Mouse (Mus musculus) G1E (cell line): ENCODE measurements around the gene Tnrc18. TPM values are rescaled to one million over a fixed set of nuclear protein-coding genes. Genes with fewer than 3 reads are reported as not detected.

Experiments
- ATAC-seq: 2 replicates; pipeline ENCODE4 v1.8.0; 2016; ENCODE audit warnings: mild to moderate bottlenecking; ENCODE audit not compliant: insufficient number of reproducible peaks, poor library complexity, low FRiP score, severe bottlenecking; ENCODE audit errors: extremely low read depth
- DNase-seq: peaks from one replicate; pipeline ENCODE4 v3.0.0; 2012; ENCODE audit warnings: low spot score
- H3K27me3 ChIP-seq: 2 replicates; pipeline ENCODE4 v1.6.1; 2012; ENCODE audit warnings: mild to moderate bottlenecking, low read length, inconsistent platforms; ENCODE audit not compliant: insufficient read depth
- H3K36me3 ChIP-seq: replicated peaks from 2 replicates; pipeline ENCODE3; 2012; ENCODE audit warnings: mild to moderate bottlenecking, inconsistent platforms
- H3K4me1 ChIP-seq: 2 replicates; pipeline ENCODE4 v1.6.1; 2012; ENCODE audit warnings: low read depth, low read length, inconsistent platforms, mixed read lengths; ENCODE audit not compliant: insufficient read depth
- H3K4me3 ChIP-seq: 2 replicates; pipeline ENCODE4 v1.5.1; 2012; ENCODE audit warnings: low read depth, mild to moderate bottlenecking, inconsistent platforms, low read length, moderate library complexity, mixed read lengths
- H3K9me3 ChIP-seq: replicated peaks from 2 replicates; pipeline ENCODE4 v1.6.1; 2012; ENCODE audit warnings: inconsistent platforms
- CTCF ChIP-seq: IDR thresholded peaks from 2 replicates; pipeline ENCODE4 v1.5.1; 2012; ENCODE audit warnings: low read depth, low read length, inconsistent platforms, mixed read lengths
- GATA1 ChIP-seq: IDR thresholded peaks from 2 replicates; pipeline ENCODE4 v1.6.1; 2012; ENCODE audit warnings: borderline replicate concordance, low read length, inconsistent platforms, mixed read lengths
- GATA2 ChIP-seq: IDR thresholded peaks from 2 replicates; pipeline ENCODE4 v1.6.1; 2012; ENCODE audit warnings: low read depth, low read length, inconsistent platforms, borderline replicate concordance
- POLR2AphosphoS5 ChIP-seq: IDR thresholded peaks from 2 replicates; pipeline ENCODE4 v1.6.1; 2012; ENCODE audit warnings: low read depth, low read length, inconsistent platforms; ENCODE audit not compliant: insufficient replicate concordance
- TAL1 ChIP-seq: conservative IDR thresholded peaks from 2 replicates; pipeline ENCODE4 v1.6.1; 2012; ENCODE audit warnings: low read depth, low read length, inconsistent platforms, mixed read lengths
- polyA plus RNA-seq: library from polyadenylated mRNA; stranded (reverse); fragments of >175 nt; gene quantifications from 2 replicates; pipeline ENCODE4 v1.2.3, GENCODE M21; 2012
- total RNA-seq, 2 experiments: library from RNA; stranded (forward) in 1 of 2; stranded (reverse) in 1 of 2; fragments of 200-1000 nt in 1 of 2; fragments of >200 nt in 1 of 2; fragmentation: Nextera tagmentation in 1 of 2; gene quantifications; 2 replicates each; pipeline ENCODE4 v1.2.3; 2014 to 2017

Gene Tnrc18
- total and polyA plus RNA-seq, 3 experiments, result 5.4 to 81.6 (median 36.3) TPM

- TF ChIP-seq CTCF (no peak), POLR2AphosphoS5 (no peak), GATA2 (no peak), TAL1 (no peak), GATA1 (no peak)
- Histone ChIP-seq H3K36me3 (peaks cover 69% of the 10 kb centered on the region), H3K4me3 (no peak overlapping the region), H3K27me3 (no peaks in the 10 kb centered on the region), H3K4me1 (peaks cover 2% of the 10 kb centered on the region; the same call in 1 of the 2 replicates), H3K9me3 (no peaks in the 10 kb centered on the region)
- DNase-seq, result no peak
- ATAC-seq, result no peak
Observed at GRCm38 (mm10) chr5:142761326-142761983, 56.0 kb downstream of the Tnrc18 start.

GRCm38 (mm10) chr5:142759786-142760185, 57.7 kb downstream of the Tnrc18 start:
- no peaks in the 10 kb centered on the region for H3K9me3 ChIP-seq
- DNase-seq, result no peak
- peaks cover 2% of the 10 kb centered on the region; the same call in 1 of the 2 replicates for H3K4me1 ChIP-seq
- TF ChIP-seq GATA2 (no peak), POLR2AphosphoS5 (no peak), TAL1 (no peak), CTCF (no peak), GATA1 (no peak)
- no peaks in the 10 kb centered on the region for H3K27me3 ChIP-seq
- no peak for ATAC-seq
- H3K36me3 ChIP-seq, result peaks cover 68% of the 10 kb centered on the region
- no peak overlapping the region for H3K4me3 ChIP-seq

GRCm38 (mm10) chr5:142752241-142752640, 65.2 kb downstream of the Tnrc18 start:
- H3K4me1 ChIP-seq, result peaks cover 10% of the 10 kb centered on the region
- H3K36me3 ChIP-seq, result peaks cover 28% of the 10 kb centered on the region
- H3K9me3 ChIP-seq, result no peaks in the 10 kb centered on the region
- H3K27me3 ChIP-seq, result 0 out of 2 replicates have a peak, but pooled peaks cover 5% of the 10 kb centered on the region
- no peak overlapping the region for H3K4me3 ChIP-seq
- TF ChIP-seq GATA2 (no peak), TAL1 (no peak), CTCF (no peak), POLR2AphosphoS5 (no peak), GATA1 (no peak)
- no peak for ATAC-seq
- DNase-seq, result no peak

GRCm38 (mm10) chr5:142750173-142750572, 67.3 kb downstream of the Tnrc18 start:
- Histone ChIP-seq H3K27me3 (0 out of 2 replicates have a peak, but pooled peaks cover 5% of the 10 kb centered on the region), H3K9me3 (no peaks in the 10 kb centered on the region), H3K4me1 (peaks cover 11% of the 10 kb centered on the region), H3K4me3 (no peak overlapping the region), H3K36me3 (peaks cover 9% of the 10 kb centered on the region)
- DNase-seq (no peak), ATAC-seq (no peak)
- TF ChIP-seq GATA1 (no peak), CTCF (no peak), TAL1 (no peak), POLR2AphosphoS5 (no peak), GATA2 (no peak)

- Histone ChIP-seq H3K4me1 (peaks cover 11% of the 10 kb centered on the region), H3K9me3 (no peaks in the 10 kb centered on the region; the same call in 1 of the 2 replicates), H3K27me3 (0 out of 2 replicates have a peak, but pooled peaks cover 2% of the 10 kb centered on the region), H3K36me3 (peaks cover 18% of the 10 kb centered on the region), H3K4me3 (no peak overlapping the region)
- DNase-seq (no peak), ATAC-seq (no peak)
- TF ChIP-seq GATA1 (no peak), GATA2 (no peak), POLR2AphosphoS5 (no peak), TAL1 (no peak), CTCF (no peak)
Observed at GRCm38 (mm10) chr5:142747026-142747629, 70.3 kb downstream of the Tnrc18 start.

- Histone ChIP-seq H3K9me3 (no peaks in the 10 kb centered on the region; the same call in 1 of the 2 replicates), H3K36me3 (peaks cover 47% of the 10 kb centered on the region), H3K27me3 (peaks cover 7% of the 10 kb centered on the region; the same call in 1 of the 2 replicates), H3K4me3 (no peak overlapping the region), H3K4me1 (no peaks in the 10 kb centered on the region; the same call in 1 of the 2 replicates)
- no peak for TF ChIP-seq TAL1
- no peak for TF ChIP-seq CTCF
- TF ChIP-seq POLR2AphosphoS5, result no peak
- no peak for TF ChIP-seq GATA2
- no peak for TF ChIP-seq GATA1
- ATAC-seq, result no peak
- no peak for DNase-seq
Observed at GRCm38 (mm10) chr5:142739941-142740340, 77.5 kb downstream of the Tnrc18 start.
